Mouse (Mus musculus): ENCODE measurements around the gene Hspe1.
"Not testable (repeated sequence)": the region's sequence is repeated elsewhere in the genome, so short reads cannot be mapped to it uniquely, and the experiment has no call there.

Hspe1 gene

DNA sequence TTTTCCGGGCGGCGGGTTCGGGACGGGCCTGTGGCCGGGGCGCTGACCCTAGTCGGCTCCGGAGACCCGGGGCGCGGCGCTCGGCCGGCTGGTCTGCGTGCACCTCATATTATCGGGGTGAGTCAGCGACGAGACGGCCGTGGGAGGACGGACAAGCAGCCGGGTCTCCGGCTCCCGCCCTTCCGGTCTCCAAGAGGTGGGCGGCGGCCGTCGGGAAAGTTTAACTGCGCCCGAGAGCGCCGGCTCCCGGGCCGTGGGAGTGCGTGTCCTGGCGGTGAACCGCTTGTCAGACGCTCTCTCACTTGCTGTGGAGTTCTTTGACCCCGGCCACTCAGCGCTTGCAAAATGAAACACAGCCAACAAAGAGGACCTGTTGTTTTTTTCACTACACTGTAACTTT lies 34.9 kb upstream of the Hspe1 start:
- no peaks in the 10 kb centered on the region for H3K9me3 ChIP-seq (ENCODE audit: low read length)
- peak overlapping the region; percentile 94 for H3K4me3 ChIP-seq (replicated peaks; ENCODE audit: low read length)
- TF ChIP-seq POU5F1 (IDR thresholded peaks at IDR 0.05; ENCODE audit: borderline replicate concordance, low read length), result no peak
- TF ChIP-seq CTCF (conservative IDR thresholded peaks at IDR 0.05; ENCODE audit: low read length), result no peak
- no peak for TF ChIP-seq NANOG (IDR thresholded peaks at IDR 0.05; ENCODE audit: borderline replicate concordance, low read length)

DNA sequence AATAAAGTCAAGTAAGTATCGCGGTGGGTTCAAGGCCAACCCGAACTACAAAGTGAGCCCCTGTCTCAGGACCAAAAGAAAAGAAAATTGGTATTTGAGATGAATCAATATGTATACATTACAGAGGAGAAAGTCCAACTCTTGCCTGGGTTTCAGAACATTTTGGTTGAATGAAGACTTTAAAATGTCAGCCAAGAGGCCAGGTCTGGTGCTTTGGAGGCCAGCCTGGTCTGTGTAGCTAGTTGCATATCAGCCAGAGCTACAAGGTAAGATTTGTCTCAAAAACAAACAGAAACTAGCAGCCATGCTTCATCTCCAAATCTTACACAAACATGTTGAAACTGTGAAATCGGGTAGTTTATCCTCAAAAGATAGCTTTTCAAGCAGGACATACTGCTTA lies 34.3 kb upstream of the Hspe1 start:
- TF ChIP-seq CTCF (conservative IDR thresholded peaks at IDR 0.05; ENCODE audit: low read length) (no peak), NANOG (IDR thresholded peaks at IDR 0.05; ENCODE audit: borderline replicate concordance, low read length) (no peak), POU5F1 (IDR thresholded peaks at IDR 0.05; ENCODE audit: borderline replicate concordance, low read length) (no peak)
- 0 out of 2 replicates have a peak, but pooled peaks cover 17% of the 10 kb centered on the region for H3K36me3 ChIP-seq (ENCODE audit: insufficient read depth, low read length)
- H3K4me3 ChIP-seq (replicated peaks; ENCODE audit: low read length), result peak overlapping the region; percentile 94
- H3K9me3 ChIP-seq (ENCODE audit: low read length), result no peaks in the 10 kb centered on the region
- peaks cover 5% of the 10 kb centered on the region; the same call in 1 of the 2 replicates for H3K27me3 ChIP-seq (ENCODE audit: insufficient read depth, low read length)
- H3K4me1 ChIP-seq (replicated peaks; ENCODE audit: low read depth, low read length), result peaks cover 37% of the 10 kb centered on the region

More for the DNA sequence above, 34.9 kb upstream of the Hspe1 start:
- Histone ChIP-seq H3K36me3 (ENCODE audit: insufficient read depth, low read length) (0 out of 2 replicates have a peak, but pooled peaks cover 17% of the 10 kb centered on the region), H3K4me1 (replicated peaks; ENCODE audit: low read depth, low read length) (peaks cover 34% of the 10 kb centered on the region), H3K27me3 (ENCODE audit: insufficient read depth, low read length) (peaks cover 5% of the 10 kb centered on the region; the same call in 1 of the 2 replicates)

GRCm38 (mm10) chr1:55055322-55056115 lies 32.4 kb upstream of the Hspe1 start:
- no peak overlapping the region for H3K4me3 ChIP-seq (replicated peaks; ENCODE audit: low read length)
- H3K27me3 ChIP-seq (ENCODE audit: insufficient read depth, low read length), result no peaks in the 10 kb centered on the region
- 0 out of 2 replicates have a peak, but pooled peaks cover 17% of the 10 kb centered on the region for H3K36me3 ChIP-seq (ENCODE audit: insufficient read depth, low read length)
- H3K9me3 ChIP-seq (ENCODE audit: low read length), result no peaks in the 10 kb centered on the region
- peaks cover 46% of the 10 kb centered on the region for H3K4me1 ChIP-seq (replicated peaks; ENCODE audit: low read depth, low read length)
- no peak for TF ChIP-seq POU5F1 (IDR thresholded peaks at IDR 0.05; ENCODE audit: borderline replicate concordance, low read length)
- no peak for TF ChIP-seq CTCF (conservative IDR thresholded peaks at IDR 0.05; ENCODE audit: low read length)
- no peak for TF ChIP-seq NANOG (IDR thresholded peaks at IDR 0.05; ENCODE audit: borderline replicate concordance, low read length)

DNA sequence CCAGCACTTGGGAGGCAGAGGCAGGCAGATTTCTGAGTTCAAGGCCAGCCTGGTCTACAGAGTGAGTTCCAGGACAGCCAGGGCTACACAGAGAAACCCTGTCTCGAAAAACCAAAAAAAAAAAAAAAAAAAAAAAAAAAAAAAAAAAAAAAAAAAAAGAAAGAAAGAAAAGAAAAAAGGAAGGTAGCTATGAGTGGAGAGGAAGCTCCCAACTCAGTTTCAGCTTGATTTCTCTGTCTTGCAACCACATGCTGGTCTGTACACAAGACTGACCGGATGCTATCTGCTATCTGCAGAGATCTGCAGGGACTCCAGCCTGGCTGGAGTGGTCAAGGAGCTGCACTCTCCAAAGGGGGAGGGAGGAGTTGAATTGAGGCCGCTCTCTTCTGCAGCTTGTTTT lies 29.5 kb upstream of the Hspe1 start:
- peaks cover 32% of the 10 kb centered on the region for H3K36me3 ChIP-seq (ENCODE audit: insufficient read depth, low read length)
- H3K27me3 ChIP-seq (ENCODE audit: insufficient read depth, low read length); H3K9me3 ChIP-seq (ENCODE audit: low read length); H3K4me3 ChIP-seq (replicated peaks; ENCODE audit: low read length): not testable (repeated sequence)
- H3K4me1 ChIP-seq (replicated peaks; ENCODE audit: low read depth, low read length), result peaks cover 37% of the 10 kb centered on the region

DNA sequence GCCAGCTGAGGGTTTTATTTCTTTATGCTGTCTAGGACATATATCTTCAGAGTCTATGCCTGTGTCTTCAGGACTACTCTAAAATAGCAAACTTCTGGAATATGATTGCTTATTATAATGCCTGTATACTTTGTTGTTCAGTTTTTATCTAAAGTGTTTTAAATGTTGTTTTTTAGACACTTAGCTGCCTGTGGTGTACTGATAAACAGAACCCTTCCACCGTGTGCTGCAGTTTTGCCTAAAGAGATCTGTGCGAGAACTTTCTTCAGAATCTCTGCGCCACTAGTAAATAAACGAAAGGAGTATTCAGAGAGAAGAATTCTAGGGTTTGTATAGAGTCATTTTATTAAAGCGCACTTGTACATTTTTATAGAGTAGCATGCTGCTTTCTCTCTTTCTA lies 26.8 kb upstream of the Hspe1 start:
- peaks cover 28% of the 10 kb centered on the region for H3K4me1 ChIP-seq (replicated peaks; ENCODE audit: low read depth, low read length)
- H3K4me3 ChIP-seq (replicated peaks; ENCODE audit: low read length), result no peak overlapping the region
- H3K27me3 ChIP-seq (ENCODE audit: insufficient read depth, low read length), result no peaks in the 10 kb centered on the region
- no peak for TF ChIP-seq CTCF (conservative IDR thresholded peaks at IDR 0.05; ENCODE audit: low read length)
- TF ChIP-seq POU5F1 (IDR thresholded peaks at IDR 0.05; ENCODE audit: borderline replicate concordance, low read length), result no peak
- TF ChIP-seq NANOG (IDR thresholded peaks at IDR 0.05; ENCODE audit: borderline replicate concordance, low read length), result no peak
- peaks cover 49% of the 10 kb centered on the region for H3K36me3 ChIP-seq (ENCODE audit: insufficient read depth, low read length)
- H3K9me3 ChIP-seq (ENCODE audit: low read length), result no peaks in the 10 kb centered on the region

- Histone ChIP-seq H3K4me3 (replicated peaks; ENCODE audit: low read length) (no peak overlapping the region), H3K27me3 (ENCODE audit: insufficient read depth, low read length) (no peaks in the 10 kb centered on the region), H3K36me3 (ENCODE audit: insufficient read depth, low read length) (peaks cover 50% of the 10 kb centered on the region), H3K9me3 (ENCODE audit: low read length) (no peaks in the 10 kb centered on the region), H3K4me1 (replicated peaks; ENCODE audit: low read depth, low read length) (peaks cover 21% of the 10 kb centered on the region)
- TF ChIP-seq NANOG (IDR thresholded peaks at IDR 0.05; ENCODE audit: borderline replicate concordance, low read length) (no peak), POU5F1 (IDR thresholded peaks at IDR 0.05; ENCODE audit: borderline replicate concordance, low read length) (no peak), CTCF (conservative IDR thresholded peaks at IDR 0.05; ENCODE audit: low read length) (no peak)
These were observed 26.2 kb upstream of the Hspe1 start for GRCm38 (mm10) chr1:55061772-55062171.

DNA sequence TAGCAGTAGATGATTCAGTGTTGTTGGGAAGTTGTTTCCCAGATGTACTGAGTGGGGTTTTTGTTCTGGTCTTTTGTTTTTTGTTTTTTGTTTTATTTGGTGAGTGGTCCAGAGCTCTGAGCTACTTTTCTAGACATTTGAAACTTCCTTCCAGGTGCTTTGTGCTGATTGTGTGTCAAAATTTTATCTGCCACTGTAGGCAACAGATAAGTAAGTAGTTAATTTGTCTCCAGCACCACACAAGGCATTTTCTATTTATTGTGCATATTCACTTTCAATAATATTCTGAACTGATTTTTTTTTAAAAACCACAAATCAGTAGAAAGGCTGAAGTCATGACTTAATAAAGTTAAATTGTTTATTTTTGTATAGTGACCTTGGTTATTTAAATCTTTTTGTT lies 15.6 kb upstream of the Hspe1 start:
- not testable (repeated sequence) for H3K27me3 ChIP-seq (ENCODE audit: insufficient read depth, low read length); H3K4me3 ChIP-seq (replicated peaks; ENCODE audit: low read length); H3K9me3 ChIP-seq (ENCODE audit: low read length)
- H3K36me3 ChIP-seq (ENCODE audit: insufficient read depth, low read length), result peaks cover 61% of the 10 kb centered on the region
- H3K4me1 ChIP-seq (replicated peaks; ENCODE audit: low read depth, low read length), result peaks cover 26% of the 10 kb centered on the region

DNA sequence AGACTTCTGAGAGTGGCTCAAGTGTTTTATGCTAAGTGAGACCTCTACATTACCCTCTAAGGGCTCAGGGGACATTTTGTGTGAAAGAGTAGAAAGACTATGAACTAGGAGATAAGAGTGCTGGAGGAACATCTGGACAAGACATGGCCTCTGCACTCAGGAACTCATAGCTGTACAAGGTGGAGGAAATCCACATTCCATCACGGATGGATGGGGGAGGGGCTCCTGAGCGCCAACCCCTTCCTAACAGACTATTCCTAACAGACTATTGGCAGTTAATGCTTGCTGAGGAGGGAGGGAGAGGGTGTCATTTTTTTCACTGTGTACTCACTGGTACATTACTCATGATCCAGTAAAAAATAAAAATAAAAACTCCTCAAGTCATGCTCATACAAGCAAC lies 13.2 kb upstream of the Hspe1 start:
- Histone ChIP-seq H3K4me3 (replicated peaks; ENCODE audit: low read length) (no peak overlapping the region), H3K4me1 (replicated peaks; ENCODE audit: low read depth, low read length) (peaks cover 30% of the 10 kb centered on the region), H3K36me3 (ENCODE audit: insufficient read depth, low read length) (peaks cover 63% of the 10 kb centered on the region), H3K9me3 (ENCODE audit: low read length) (no peaks in the 10 kb centered on the region), H3K27me3 (ENCODE audit: insufficient read depth, low read length) (no peaks in the 10 kb centered on the region)
- TF ChIP-seq POU5F1 (IDR thresholded peaks at IDR 0.05; ENCODE audit: borderline replicate concordance, low read length) (no peak), CTCF (conservative IDR thresholded peaks at IDR 0.05; ENCODE audit: low read length) (no peak), NANOG (IDR thresholded peaks at IDR 0.05; ENCODE audit: borderline replicate concordance, low read length) (no peak)
